Mouse (Mus musculus) lung, adult 2 months (tissue): ENCODE data around the gene Angptl4. TPM values are rescaled to one million over a fixed set of nuclear protein-coding genes. Genes with fewer than 3 reads are reported as not detected.
A peak's percentile ranks its signal among the peaks of the same experiment; 100 is the strongest.

Source experiments
- DNase-seq: peaks from one replicate; pipeline ENCODE4 v3.0.0; 2022
- H3K4me1 ChIP-seq: fragments of 200-500 bp; 2 replicates; pipeline ENCODE4 v1.6.1; 2011; ENCODE audit warnings: low read length; ENCODE audit not compliant: control insufficient read depth, insufficient read depth
- H3K4me3 ChIP-seq: fragments of 200-500 bp; replicated peaks from 2 replicates; pipeline ENCODE3; 2011; ENCODE audit warnings: low read depth, mild to moderate bottlenecking, control low read depth, low read length; ENCODE audit errors: extremely low read depth
- CTCF ChIP-seq: fragments of 200-500 bp; IDR thresholded peaks from 2 replicates; pipeline ENCODE4 v1.5.1; 2011; ENCODE audit warnings: mild to moderate bottlenecking, low read length, control low read depth; ENCODE audit not compliant: insufficient read depth
- POLR2A ChIP-seq: fragments of 200-500 bp; IDR thresholded peaks from 2 replicates; pipeline ENCODE4 v1.6.1; 2011; ENCODE audit warnings: low read depth, mild to moderate bottlenecking, control low read depth, low read length, borderline replicate concordance; ENCODE audit errors: extremely low read depth
- WGBS: fragments of 180-500 bp; shearing (Covaris S2); methylation state at CpG from one replicate; pipeline ENCODE4 v1.1.7; 2018; 5-methylcytosine and 5-hydroxymethylcytosine counted together
- polyA plus RNA-seq: library from polyadenylated mRNA; depleted of rRNA; stranded (reverse); fragments of >200 nt; gene quantifications from 2 replicates; pipeline ENCODE4 v1.2.3, GENCODE M21; 2012

The Angptl4 gene
- polyA plus RNA-seq, 1 experiment: 34.6 TPM

DNA sequence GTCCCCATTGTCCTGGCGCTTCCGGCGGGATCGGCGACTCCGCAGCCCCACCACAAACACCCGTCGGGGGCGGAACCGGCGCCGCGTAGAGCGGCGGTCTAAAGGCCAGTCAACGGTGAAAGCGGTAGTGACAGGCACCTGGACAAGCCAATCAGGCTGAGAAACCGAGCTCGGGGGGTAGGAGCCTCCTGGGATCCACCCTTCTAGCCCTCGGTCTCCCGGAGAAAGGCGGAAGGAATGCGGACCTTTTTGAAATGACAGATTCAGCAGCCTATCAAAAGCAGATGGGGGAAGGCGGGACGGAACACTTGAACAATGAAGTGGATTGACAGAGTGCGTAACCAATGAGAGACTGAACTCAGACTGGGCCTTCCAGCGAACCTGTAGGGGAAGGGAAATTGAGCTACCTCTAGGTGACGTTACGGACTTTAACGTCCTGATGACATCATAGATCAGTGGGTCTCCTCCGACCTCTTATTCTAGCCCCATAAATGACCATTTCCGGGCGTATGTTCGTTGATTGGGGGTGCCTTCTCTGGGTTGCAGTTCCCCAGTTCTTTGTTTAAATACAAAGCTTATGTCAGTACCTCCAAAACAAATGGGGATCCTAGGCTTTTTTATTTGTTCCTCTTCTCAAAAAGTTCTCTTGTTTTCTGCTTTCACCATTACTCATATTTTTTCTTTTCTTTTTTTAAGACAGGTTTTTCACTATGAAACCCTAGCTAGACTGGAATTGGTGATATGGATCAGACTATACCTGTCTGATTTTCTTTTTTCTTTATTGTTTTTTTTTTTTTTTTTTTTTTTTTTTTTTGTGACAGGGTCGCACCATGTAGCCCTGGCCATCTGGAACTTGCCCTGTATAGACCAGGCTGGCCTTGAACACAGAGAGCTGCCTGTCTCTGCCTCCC lies 21.1 kb downstream of the Angptl4 start, which contains the start of gene Rab11b:
Gene Rab11b (minus strand): TSS at position 276 of the 911 bp plus-strand sequence.
- DNase-seq: peak; percentile 100
- WGBS: 3% methylated on average over 35 of the region's 35 CpGs

DNA sequence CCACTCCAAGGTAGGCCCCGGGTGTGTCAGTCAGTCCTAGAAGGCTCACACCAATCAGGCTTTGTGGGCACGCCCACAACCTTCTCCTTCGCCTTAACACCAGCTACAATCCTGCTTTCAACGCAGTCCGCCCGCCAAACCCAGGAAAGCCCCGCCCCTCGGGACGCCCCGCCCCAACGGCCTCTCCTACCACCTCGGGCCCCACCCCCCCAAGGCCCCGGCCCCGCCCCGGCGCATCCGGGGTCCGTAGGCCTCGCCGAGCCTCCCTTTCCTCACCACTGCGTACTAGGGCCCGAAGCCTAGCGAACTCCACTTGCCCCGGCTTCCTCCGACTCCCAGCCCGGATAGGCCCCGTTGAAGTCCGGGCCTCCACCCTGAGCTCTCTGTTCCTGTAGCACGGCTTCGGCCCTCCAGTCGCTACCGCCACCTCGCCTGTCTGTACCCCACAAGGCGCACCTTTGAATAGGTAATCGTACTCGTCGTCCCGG lies 21.8 kb downstream of the Angptl4 start:
- WGBS: under 1% methylated on average over 36 of the region's 38 CpGs
- peak; percentile 49; the same call in 1 of the 2 replicates for TF ChIP-seq POLR2A
- no peak for TF ChIP-seq CTCF

More for the DNA sequence above, 21.1 kb downstream of the Angptl4 start, which contains the start of gene Rab11b:
- Histone ChIP-seq H3K4me3 (peak within 1 kb of the TSS; percentile 99), H3K4me1 (peaks cover 26% of the 10 kb centered on the region)
- TF ChIP-seq POLR2A (no peak; the same call in 1 of the 2 replicates), CTCF (no peak)

GRCm38 (mm10) chr17:33757231-33757630 lies 24.4 kb downstream of the Angptl4 start:
- WGBS: 34% methylated on average over 4 of the region's 4 CpGs
- Histone ChIP-seq H3K4me1 (peaks cover 35% of the 10 kb centered on the region), H3K4me3 (no peak overlapping the region)
- TF ChIP-seq POLR2A (no peak), CTCF (no peak)
- DNase-seq: no peak

More for the DNA sequence above, 21.8 kb downstream of the Angptl4 start:
- Histone ChIP-seq H3K4me3 (peak overlapping the region; percentile 99), H3K4me1 (peaks cover 30% of the 10 kb centered on the region)
- DNase-seq: peak; percentile 96

GRCm38 (mm10) chr17:33756108-33756790 lies 25.4 kb downstream of the Angptl4 start:
- Histone ChIP-seq H3K4me1 (peaks cover 38% of the 10 kb centered on the region), H3K4me3 (no peak overlapping the region)
- no peak for TF ChIP-seq CTCF
- TF ChIP-seq POLR2A: no peak
- DNase-seq: peak; percentile 49
- WGBS: 54% methylated on average over 3 of the region's 3 CpGs

DNA sequence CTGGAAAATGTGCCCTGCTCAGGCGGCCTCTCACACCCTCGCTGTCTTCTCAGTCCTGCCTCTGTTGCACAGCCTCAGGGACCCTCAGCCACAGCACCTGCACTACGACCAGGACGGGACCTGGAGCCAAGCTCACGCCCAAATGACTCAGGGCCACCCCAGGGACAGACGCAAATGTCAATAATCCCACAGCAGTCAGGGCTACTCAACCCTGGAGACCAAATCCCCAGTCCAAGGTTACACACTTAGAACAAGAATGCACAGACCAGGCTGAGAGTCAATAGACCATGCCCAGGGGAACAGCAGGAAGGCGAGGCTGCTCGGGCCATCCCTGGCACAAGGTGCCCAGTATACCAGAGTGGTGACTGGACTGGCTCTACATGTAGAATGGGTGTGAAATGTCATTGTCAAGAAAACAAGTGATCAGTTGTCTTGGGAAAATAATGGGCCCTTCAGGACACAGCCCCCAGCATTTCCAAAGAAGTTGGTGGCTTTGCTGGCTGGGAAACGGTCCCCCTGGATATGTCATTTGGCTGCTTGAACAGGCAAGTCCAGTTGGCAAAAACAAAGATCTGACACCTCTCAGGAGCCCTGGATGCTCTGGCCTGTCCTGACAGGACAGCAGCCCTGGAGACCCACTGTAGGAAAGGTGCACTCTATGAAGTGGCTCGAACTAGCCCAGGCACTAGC lies 26.1 kb downstream of the Angptl4 start:
- peaks cover 43% of the 10 kb centered on the region for H3K4me1 ChIP-seq
- no peak for DNase-seq
- no peak for TF ChIP-seq CTCF
- TF ChIP-seq POLR2A: no peak
- WGBS: 59% methylated on average over 10 of the region's 10 CpGs
- no peak overlapping the region for H3K4me3 ChIP-seq

- WGBS: 88% methylated on average over 1 of the region's 1 CpGs
- TF ChIP-seq CTCF (no peak), POLR2A (no peak)
- no peak for DNase-seq
- Histone ChIP-seq H3K4me1 (peaks cover 47% of the 10 kb centered on the region), H3K4me3 (no peak overlapping the region)
Measured at GRCm38 (mm10) chr17:33754656-33755055, 27.0 kb downstream of the Angptl4 start.

DNA sequence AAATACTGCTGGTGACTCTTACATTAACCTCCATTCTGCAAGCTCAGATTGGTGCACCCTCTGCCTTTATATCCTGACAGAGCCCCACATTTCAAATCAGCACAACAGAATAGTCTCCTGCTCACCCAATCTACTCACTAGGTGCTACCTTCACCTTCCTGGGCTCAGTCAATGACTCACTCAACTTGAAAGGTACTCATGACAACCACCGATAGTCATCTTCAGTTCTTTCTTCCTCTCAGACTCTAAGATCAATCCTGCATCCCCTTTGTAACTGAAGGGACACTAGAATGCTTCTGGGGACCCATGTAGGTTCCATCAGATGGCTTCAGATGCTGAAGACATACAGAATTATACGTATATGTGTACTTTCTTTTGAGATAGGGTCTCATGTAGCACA lies 29.3 kb downstream of the Angptl4 start:
- no peak for DNase-seq
- no peak overlapping the region for H3K4me3 ChIP-seq
- WGBS: 84% methylated on average over 2 of the region's 2 CpGs
- peaks cover 38% of the 10 kb centered on the region for H3K4me1 ChIP-seq
- no peak for TF ChIP-seq POLR2A
- no peak for TF ChIP-seq CTCF

DNA sequence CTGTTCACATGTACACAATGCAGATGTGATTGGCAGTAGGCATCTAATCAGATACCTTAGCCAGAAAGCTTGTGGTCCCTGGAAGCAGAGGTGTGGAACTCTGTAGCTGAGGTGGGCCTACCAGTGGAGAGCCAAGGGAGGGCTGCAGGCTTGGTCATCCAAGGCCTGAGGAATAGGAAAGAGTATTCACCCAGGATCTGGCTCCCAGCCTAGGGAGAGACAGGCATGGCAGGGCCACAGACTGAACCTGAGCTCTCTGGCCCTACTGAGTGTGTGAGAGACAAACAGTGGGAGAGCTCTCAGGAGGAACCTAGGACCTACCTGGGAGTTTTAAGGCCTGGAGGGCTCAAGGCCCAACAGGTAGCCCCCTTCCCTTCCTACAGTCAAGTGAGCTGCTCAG lies 30.4 kb downstream of the Angptl4 start:
- no peak for TF ChIP-seq CTCF
- no peak for TF ChIP-seq POLR2A
- H3K4me3 ChIP-seq: no peak overlapping the region
- no peak for DNase-seq
- H3K4me1 ChIP-seq: peaks cover 30% of the 10 kb centered on the region

GRCm38 (mm10) chr17:33749451-33749850 lies 32.2 kb downstream of the Angptl4 start:
- Histone ChIP-seq H3K4me3 (no peak overlapping the region), H3K4me1 (peaks cover 20% of the 10 kb centered on the region)
- TF ChIP-seq POLR2A: no peak
- no peak for TF ChIP-seq CTCF
- DNase-seq: no peak
- 87% methylated on average over 5 of the region's 5 CpGs for WGBS
